Mouse (Mus musculus) hindbrain, embryonic 12.5 days (tissue): ENCODE measurements around the gene Stxbp1. TPM values are rescaled to one million over a fixed set of nuclear protein-coding genes. Genes with fewer than 3 reads are reported as not detected.

Source experiments
- ATAC-seq: fragments of 200-750 bp; cut with Nextera tagmentation; 2 replicates; pipeline ENCODE4 v1.8.0; 2017; ENCODE audit warnings: moderate TSS enrichment; ENCODE audit not compliant: low FRiP score
- H3K27ac ChIP-seq: fragments of 300-500 bp; sonication (generic); 2 replicates; pipeline ENCODE4 v1.5.1; 2016; ENCODE audit warnings: mild to moderate bottlenecking
- H3K27me3 ChIP-seq: fragments of 300-500 bp; sonication (generic); 2 replicates; pipeline ENCODE4 v1.6.1; 2016; ENCODE audit warnings: mild to moderate bottlenecking
- H3K36me3 ChIP-seq: fragments of 300-500 bp; sonication (generic); 2 replicates; pipeline ENCODE4 v1.6.1; 2016; ENCODE audit warnings: mild to moderate bottlenecking
- H3K4me1 ChIP-seq: fragments of 300-500 bp; sonication (generic); 2 replicates; pipeline ENCODE4 v1.6.1; 2016
- H3K4me2 ChIP-seq: fragments of 300-500 bp; sonication (generic); replicated peaks from 2 replicates; pipeline ENCODE4 v1.6.1; 2016; ENCODE audit warnings: mild to moderate bottlenecking
- H3K4me3 ChIP-seq: fragments of 300-500 bp; sonication (generic); 2 replicates; pipeline ENCODE4 v1.5.1; 2016; ENCODE audit warnings: mild to moderate bottlenecking
- H3K9ac ChIP-seq: fragments of 300-500 bp; sonication (generic); 2 replicates; pipeline ENCODE4 v1.6.1; 2016; ENCODE audit warnings: mild to moderate bottlenecking, moderate library complexity
- H3K9me3 ChIP-seq: fragments of 300-500 bp; sonication (generic); replicated peaks from 2 replicates; pipeline ENCODE4 v1.6.1; 2016; ENCODE audit warnings: mild to moderate bottlenecking
- WGBS: fragments of 180-500 bp; shearing (Covaris S2); methylation state at CpG from one replicate; pipeline ENCODE4 v1.1.7; 2016; 5-methylcytosine and 5-hydroxymethylcytosine counted together
- polyA plus RNA-seq: library from polyadenylated mRNA; unstranded; fragments of >200 nt; fragmentation: Nextera tagmentation; extraction: Ambion mirVana; gene quantifications from 2 replicates; pipeline ENCODE4 v1.2.1, GENCODE M21; 2016

The Stxbp1 gene
- polyA plus RNA-seq, 1 experiment from 2014 or later, result 102 TPM

DNA sequence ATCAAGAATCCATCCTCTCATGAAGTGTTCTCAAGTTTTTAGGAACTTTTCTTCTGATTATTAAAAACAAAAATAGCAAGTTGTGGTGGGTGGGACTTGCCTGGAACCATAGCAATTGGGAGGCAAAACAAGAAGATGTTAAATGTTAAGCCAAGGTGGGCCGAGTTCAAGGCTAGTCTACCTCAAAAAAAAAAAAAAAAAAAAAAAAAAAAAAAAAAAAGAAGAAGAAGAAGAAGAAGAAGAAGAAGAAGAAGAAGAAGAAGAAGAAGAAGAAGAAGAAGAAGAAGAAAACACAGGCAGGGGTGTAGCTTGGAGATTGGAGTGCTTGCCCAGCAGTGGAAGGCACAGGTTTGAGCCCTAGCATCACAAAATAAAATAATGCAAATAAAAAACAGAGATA is 22.3 kb downstream of the Stxbp1 start:
- no peaks in the 10 kb centered on the region for H3K27me3 ChIP-seq
- H3K9me3 ChIP-seq, result no peaks in the 10 kb centered on the region
- no peak overlapping the region for H3K4me3 ChIP-seq
- no peak overlapping the region for H3K9ac ChIP-seq
- no peak overlapping the region for H3K4me2 ChIP-seq
- WGBS, result 65% methylated on average over 1 of the region's 1 CpGs
- H3K36me3 ChIP-seq, result 0 out of 2 replicates have a peak, but pooled peaks cover 6% of the 10 kb centered on the region
- ATAC-seq, result no peak
- H3K27ac ChIP-seq, result peak overlapping the region; percentile 71
- H3K4me1 ChIP-seq, result peaks cover 21% of the 10 kb centered on the region

GRCm38 (mm10) chr2:32824181-32824580 is 22.9 kb downstream of the Stxbp1 start:
- 0 out of 2 replicates have a peak, but pooled peaks cover 6% of the 10 kb centered on the region for H3K36me3 ChIP-seq
- no peak overlapping the region for H3K4me3 ChIP-seq
- 26% methylated on average over 8 of the region's 8 CpGs for WGBS
- no peaks in the 10 kb centered on the region for H3K27me3 ChIP-seq
- H3K4me1 ChIP-seq, result peaks cover 21% of the 10 kb centered on the region
- no peak overlapping the region for H3K9ac ChIP-seq
- no peaks in the 10 kb centered on the region for H3K9me3 ChIP-seq
- ATAC-seq, result peak; percentile 40; the same call in 1 of the 2 replicates
- H3K27ac ChIP-seq, result peak overlapping the region; percentile 71
- no peak overlapping the region for H3K4me2 ChIP-seq

DNA sequence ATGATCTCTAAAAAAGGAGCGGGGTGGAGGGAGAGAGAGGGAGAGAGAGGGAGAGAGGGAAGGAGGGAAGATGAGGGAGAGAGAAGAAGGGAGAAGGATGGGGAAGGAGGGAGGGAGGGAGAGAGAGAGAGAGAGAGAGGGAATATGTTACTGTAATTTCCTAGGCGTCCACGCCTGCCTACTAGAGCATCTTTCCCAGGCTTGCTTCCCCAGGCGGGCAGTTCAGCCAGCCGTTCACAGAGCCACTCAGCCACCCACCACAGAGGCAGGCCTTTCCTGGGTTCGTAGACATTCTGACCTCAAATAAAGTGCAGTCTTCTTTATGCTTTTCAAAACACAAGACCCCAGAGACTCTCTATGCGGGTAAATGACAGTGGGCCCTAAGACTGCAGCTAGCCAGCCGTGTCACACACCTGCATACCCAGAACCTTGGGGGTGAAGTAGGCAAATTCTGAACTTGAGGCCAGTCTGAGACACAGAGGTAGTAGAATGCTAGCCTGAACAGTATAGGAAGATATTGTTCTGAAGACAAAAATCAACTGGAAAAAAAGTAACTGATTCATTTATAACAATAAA is 23.4 kb downstream of the Stxbp1 start:
- Histone ChIP-seq H3K27me3 (no peaks in the 10 kb centered on the region), H3K9ac (no peak overlapping the region)
- 50% methylated on average over 8 of the region's 8 CpGs for WGBS

DNA sequence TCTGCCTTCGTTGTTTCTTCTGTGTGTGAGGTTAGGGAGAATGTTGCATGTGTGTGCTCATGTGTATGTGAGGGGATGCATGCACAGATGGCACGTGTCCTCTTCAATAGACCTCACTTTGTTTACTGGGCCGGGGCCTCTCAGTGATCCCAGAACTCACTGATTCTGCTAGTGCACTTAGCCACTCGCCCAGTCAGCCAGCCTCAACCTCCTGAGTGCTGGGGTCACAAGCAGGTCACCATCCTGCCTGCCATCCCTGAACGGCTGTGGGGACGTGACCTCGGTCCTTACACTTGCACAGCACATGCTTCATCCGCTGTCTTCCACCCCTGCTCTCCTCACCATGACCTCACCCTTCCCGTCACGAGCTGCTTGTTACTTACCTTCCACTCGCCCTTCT is 23.9 kb downstream of the Stxbp1 start:
- no peak overlapping the region for H3K9ac ChIP-seq
- 45% methylated on average over 11 of the region's 11 CpGs for WGBS
- H3K27ac ChIP-seq, result peak overlapping the region; percentile 71
- no peak overlapping the region for H3K4me2 ChIP-seq
- H3K4me1 ChIP-seq, result peaks cover 21% of the 10 kb centered on the region
- H3K27me3 ChIP-seq, result no peaks in the 10 kb centered on the region
- H3K9me3 ChIP-seq, result no peaks in the 10 kb centered on the region
- no peak for ATAC-seq
- peaks cover 11% of the 10 kb centered on the region for H3K36me3 ChIP-seq
- H3K4me3 ChIP-seq, result no peak overlapping the region

More for the DNA sequence above, 23.4 kb downstream of the Stxbp1 start:
- Histone ChIP-seq H3K9me3 (no peaks in the 10 kb centered on the region), H3K4me3 (no peak overlapping the region), H3K4me1 (peaks cover 21% of the 10 kb centered on the region), H3K36me3 (peaks cover 9% of the 10 kb centered on the region), H3K4me2 (no peak overlapping the region), H3K27ac (peak overlapping the region; percentile 71)
- 0 out of 2 replicates have a peak, but pooled peaks have one; percentile 38 for ATAC-seq

DNA sequence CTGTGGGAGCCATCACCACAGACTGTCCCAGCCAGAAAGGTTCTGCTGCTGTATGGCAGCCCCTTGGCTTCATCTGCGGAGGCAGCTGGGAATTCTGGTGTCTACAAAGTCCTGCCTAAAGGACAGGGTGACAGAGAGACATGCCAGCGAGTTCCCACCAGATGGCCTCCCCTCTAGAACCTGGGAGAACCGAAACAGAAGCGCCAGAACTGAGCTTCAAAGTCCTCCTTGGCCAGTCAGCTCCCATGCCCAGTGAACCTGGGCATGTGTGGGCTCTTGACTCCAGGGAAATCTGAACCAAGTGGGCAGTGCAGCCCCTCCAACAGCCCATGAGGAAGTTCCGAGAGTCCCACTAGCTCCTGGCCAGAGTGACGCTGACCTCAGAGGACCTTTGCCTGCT is 24.4 kb downstream of the Stxbp1 start:
- Histone ChIP-seq H3K4me3 (no peak overlapping the region), H3K27me3 (no peaks in the 10 kb centered on the region), H3K9me3 (no peaks in the 10 kb centered on the region), H3K27ac (no peak overlapping the region), H3K36me3 (peaks cover 16% of the 10 kb centered on the region), H3K4me2 (no peak overlapping the region), H3K4me1 (peaks cover 21% of the 10 kb centered on the region), H3K9ac (no peak overlapping the region)
- 78% methylated on average over 6 of the region's 6 CpGs for WGBS
- ATAC-seq, result no peak

GRCm38 (mm10) chr2:32821041-32821802 is 25.8 kb downstream of the Stxbp1 start:
- Histone ChIP-seq H3K27ac (no peak overlapping the region), H3K27me3 (no peaks in the 10 kb centered on the region), H3K4me3 (no peak overlapping the region), H3K9ac (no peak overlapping the region), H3K4me2 (no peak overlapping the region), H3K9me3 (no peaks in the 10 kb centered on the region), H3K36me3 (peaks cover 23% of the 10 kb centered on the region), H3K4me1 (peaks cover 23% of the 10 kb centered on the region)
- WGBS, result 68% methylated on average over 11 of the region's 11 CpGs
- no peak for ATAC-seq

- H3K9me3 ChIP-seq, result no peaks in the 10 kb centered on the region
- H3K4me2 ChIP-seq, result no peak overlapping the region
- H3K36me3 ChIP-seq, result peaks cover 33% of the 10 kb centered on the region
- no peak for ATAC-seq
- H3K9ac ChIP-seq, result no peak overlapping the region
- H3K27ac ChIP-seq, result no peak overlapping the region
- 94% methylated on average over 5 of the region's 5 CpGs for WGBS
- no peak overlapping the region for H3K4me3 ChIP-seq
- H3K27me3 ChIP-seq, result no peaks in the 10 kb centered on the region
- peaks cover 9% of the 10 kb centered on the region for H3K4me1 ChIP-seq
These were observed 28.8 kb downstream of the Stxbp1 start for GRCm38 (mm10) chr2:32818208-32818607.

DNA sequence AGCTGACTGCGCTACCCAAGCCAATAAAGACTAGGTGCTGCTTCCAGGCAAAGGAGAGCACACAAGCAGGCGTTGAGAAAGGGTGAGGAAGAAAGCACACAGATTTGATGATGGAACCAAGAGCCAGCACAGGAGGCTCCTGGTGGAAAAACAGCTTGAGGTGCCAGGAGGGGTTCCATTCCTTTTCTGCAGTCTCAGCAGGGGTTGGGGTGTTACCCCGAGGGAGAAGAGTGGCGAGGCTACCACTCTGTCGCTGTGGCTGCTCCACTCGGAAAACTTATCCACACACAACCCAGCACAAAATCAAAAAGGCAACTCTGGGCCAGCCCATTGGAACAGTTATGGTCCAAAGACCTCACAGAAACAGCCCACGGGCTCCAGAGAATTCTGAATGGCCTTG is 29.5 kb downstream of the Stxbp1 start:
- Histone ChIP-seq H3K4me1 (peaks cover 3% of the 10 kb centered on the region), H3K27ac (no peak overlapping the region), H3K4me2 (no peak overlapping the region), H3K36me3 (peaks cover 33% of the 10 kb centered on the region), H3K9me3 (no peaks in the 10 kb centered on the region), H3K9ac (no peak overlapping the region), H3K27me3 (no peaks in the 10 kb centered on the region), H3K4me3 (no peak overlapping the region)
- WGBS, result 67% methylated on average over 7 of the region's 7 CpGs
- no peak for ATAC-seq

- Histone ChIP-seq H3K4me1 (peaks cover 2% of the 10 kb centered on the region; the same call in 1 of the 2 replicates), H3K27me3 (no peaks in the 10 kb centered on the region), H3K36me3 (peaks cover 34% of the 10 kb centered on the region), H3K9ac (no peak overlapping the region), H3K4me3 (no peak overlapping the region), H3K27ac (0 out of 2 replicates have a peak overlapping the region, but pooled peaks have one; percentile 19), H3K4me2 (no peak overlapping the region), H3K9me3 (no peaks in the 10 kb centered on the region)
- WGBS, result 68% methylated on average over 17 of the region's 17 CpGs
- no peak for ATAC-seq
These were observed 30.0 kb downstream of the Stxbp1 start for GRCm38 (mm10) chr2:32816946-32817581.

DNA sequence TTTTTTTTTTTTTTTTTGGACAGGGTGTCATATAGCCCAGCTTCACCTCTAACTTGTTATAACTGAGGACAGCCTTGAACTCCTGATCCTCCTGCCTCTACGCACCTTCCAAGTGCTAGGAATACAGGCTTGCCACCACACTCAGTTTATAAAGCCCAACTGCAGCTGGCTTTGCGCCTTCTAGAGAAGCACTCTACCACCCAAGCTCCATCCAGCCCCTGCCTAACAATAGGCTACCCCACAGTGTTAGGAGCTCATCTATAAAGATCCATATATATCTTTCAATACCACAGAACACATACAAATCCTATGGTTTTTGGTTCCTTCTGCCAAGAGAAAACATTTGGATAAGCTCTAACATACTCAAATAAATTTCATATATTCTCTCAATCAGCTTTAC is 30.5 kb downstream of the Stxbp1 start:
- no peak for ATAC-seq
- H3K9ac ChIP-seq, result no peak overlapping the region
- H3K4me2 ChIP-seq, result no peak overlapping the region
- H3K36me3 ChIP-seq, result peaks cover 39% of the 10 kb centered on the region
- 93% methylated on average over 2 of the region's 2 CpGs for WGBS
- H3K4me3 ChIP-seq, result no peak overlapping the region
- H3K27ac ChIP-seq, result no peak overlapping the region
- H3K4me1 ChIP-seq, result peaks cover 2% of the 10 kb centered on the region; the same call in 1 of the 2 replicates
- no peaks in the 10 kb centered on the region for H3K27me3 ChIP-seq
- no peaks in the 10 kb centered on the region for H3K9me3 ChIP-seq

DNA sequence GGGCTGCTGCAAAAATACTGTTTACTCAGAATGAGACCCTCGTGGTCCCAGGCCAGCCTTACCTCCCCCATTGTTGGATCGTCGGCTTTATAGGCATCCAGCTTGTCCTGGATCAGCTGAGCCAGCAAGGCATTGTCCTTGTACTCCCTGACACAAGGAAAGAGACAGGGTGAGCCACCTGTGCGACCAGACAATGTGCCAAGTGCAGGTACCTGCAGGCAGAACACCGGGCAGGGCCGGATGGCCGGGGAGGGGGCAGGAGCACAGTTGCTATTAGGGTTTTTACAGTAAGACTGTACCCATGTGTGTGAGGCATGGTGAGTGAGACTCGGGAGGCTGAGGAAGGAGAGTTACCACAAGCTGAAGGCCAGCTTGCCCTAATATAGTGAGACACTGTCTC is 35.1 kb downstream of the Stxbp1 start:
- no peak overlapping the region for H3K27ac ChIP-seq
- WGBS, result 83% methylated on average over 8 of the region's 8 CpGs

DNA sequence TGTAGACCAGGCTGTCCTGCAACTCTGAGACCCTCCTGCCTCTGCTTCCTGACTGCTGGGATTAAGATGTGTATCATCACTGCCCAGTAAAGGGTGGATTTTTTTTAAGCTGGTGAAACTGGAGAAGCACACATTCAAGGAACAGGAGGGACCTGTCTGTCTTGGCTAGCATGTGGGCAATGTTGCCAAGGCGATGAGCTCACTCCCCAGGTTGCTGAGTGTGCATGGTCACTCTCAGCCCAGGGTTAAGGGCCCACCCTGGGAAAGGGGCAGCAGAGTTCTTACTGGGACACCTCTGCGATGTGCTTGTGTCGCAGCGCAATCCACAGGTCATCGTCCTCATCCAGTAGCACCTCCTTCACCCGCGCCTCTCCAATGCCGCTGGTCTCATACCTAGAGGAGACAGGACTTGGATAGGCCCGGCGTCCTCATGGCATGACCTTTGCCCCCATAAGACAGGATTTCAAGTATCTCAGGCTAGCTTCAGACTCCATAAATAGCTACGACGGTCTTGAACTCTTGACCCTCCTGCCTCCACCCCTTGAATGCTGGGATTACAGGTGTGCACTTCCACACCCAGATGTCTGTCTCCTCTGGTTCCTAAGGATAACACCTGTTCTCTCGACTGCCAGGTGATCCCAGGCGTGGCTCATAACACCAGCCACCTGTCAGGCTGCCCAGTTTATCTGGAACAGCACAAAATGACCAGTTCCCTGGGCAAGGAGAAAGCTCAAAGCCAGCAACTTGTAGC is 38.1 kb downstream of the Stxbp1 start:
- Histone ChIP-seq H3K36me3 (peaks cover 74% of the 10 kb centered on the region), H3K9ac (no peak overlapping the region), H3K27me3 (no peaks in the 10 kb centered on the region), H3K27ac (no peak overlapping the region), H3K9me3 (no peaks in the 10 kb centered on the region), H3K4me3 (no peak overlapping the region), H3K4me1 (no peaks in the 10 kb centered on the region), H3K4me2 (no peak overlapping the region)
- ATAC-seq, result no peak
- 92% methylated on average over 14 of the region's 14 CpGs for WGBS

More for the DNA sequence above, 35.1 kb downstream of the Stxbp1 start:
- H3K4me1 ChIP-seq, result peaks cover under 1% of the 10 kb centered on the region; the same call in 1 of the 2 replicates
- no peaks in the 10 kb centered on the region for H3K9me3 ChIP-seq
- no peak overlapping the region for H3K9ac ChIP-seq
- no peak for ATAC-seq
- H3K4me2 ChIP-seq, result no peak overlapping the region
- H3K4me3 ChIP-seq, result no peak overlapping the region
- no peaks in the 10 kb centered on the region for H3K27me3 ChIP-seq
- H3K36me3 ChIP-seq, result peaks cover 58% of the 10 kb centered on the region
